Mouse (Mus musculus) embryonic facial prominence, embryonic 13.5 days (tissue): ENCODE measurements around the gene Rtn4ip1. TPM values are rescaled to one million over a fixed set of nuclear protein-coding genes. Genes with fewer than 3 reads are reported as not detected.
"Not testable (repeated sequence)": the region's sequence is repeated elsewhere in the genome, so short reads cannot be mapped to it uniquely, and the experiment has no call there.

ENCODE experiments used
- ATAC-seq: fragments of 200-750 bp; cut with Nextera tagmentation; 2 replicates; pipeline ENCODE4 v1.8.0; 2017; ENCODE audit warnings: low read depth; ENCODE audit not compliant: insufficient number of reproducible peaks, insufficient read depth, low FRiP score, low TSS enrichment
- H3K27ac ChIP-seq: fragments of 300-500 bp; sonication (generic); 2 replicates; pipeline ENCODE4 v1.5.1; 2015; ENCODE audit warnings: moderate library complexity, mild to moderate bottlenecking, inconsistent platforms
- H3K27me3 ChIP-seq: fragments of 300-500 bp; sonication (generic); 2 replicates; pipeline ENCODE4 v1.6.1; 2015; ENCODE audit warnings: mild to moderate bottlenecking, inconsistent platforms
- H3K36me3 ChIP-seq: fragments of 300-500 bp; sonication (generic); 2 replicates; pipeline ENCODE4 v1.6.1; 2015; ENCODE audit warnings: mild to moderate bottlenecking, inconsistent platforms
- H3K4me1 ChIP-seq: fragments of 300-500 bp; sonication (generic); 2 replicates; pipeline ENCODE4 v1.6.1; 2015; ENCODE audit warnings: inconsistent platforms
- H3K4me2 ChIP-seq: fragments of 300-500 bp; sonication (generic); 2 replicates; pipeline ENCODE4 v1.6.1; 2015; ENCODE audit warnings: moderate library complexity, mild to moderate bottlenecking, inconsistent platforms
- H3K4me3 ChIP-seq: fragments of 300-500 bp; sonication (generic); 2 replicates; pipeline ENCODE4 v1.5.1; 2015; ENCODE audit warnings: mild to moderate bottlenecking, inconsistent platforms
- H3K9ac ChIP-seq: fragments of 300-500 bp; sonication (generic); 2 replicates; pipeline ENCODE4 v1.6.1; 2015; ENCODE audit warnings: mild to moderate bottlenecking, inconsistent platforms
- H3K9me3 ChIP-seq: fragments of 300-500 bp; sonication (generic); 2 replicates; pipeline ENCODE4 v1.6.1; 2016; ENCODE audit warnings: inconsistent platforms
- WGBS: fragments of 180-500 bp; shearing (Covaris S2); methylation state at CpG from one replicate; pipeline ENCODE4 v1.1.7; 2015; ENCODE audit warnings: mixed read lengths; 5-methylcytosine and 5-hydroxymethylcytosine counted together
- polyA plus RNA-seq: library from polyadenylated mRNA; unstranded; fragments of >200 nt; fragmentation: Nextera tagmentation; extraction: Ambion mirVana; gene quantifications from 2 replicates; pipeline ENCODE4 v1.2.1, GENCODE M21; 2015

Gene Rtn4ip1
- polyA plus RNA-seq, 1 experiment from 2014 or later, result 15.3 TPM

GRCm38 (mm10) chr10:43904569-43904968 lies 3.0 kb downstream of the Rtn4ip1 start:
- Histone ChIP-seq H3K27me3 (no peaks in the 10 kb centered on the region), H3K9ac (no peak overlapping the region), H3K36me3 (no peaks in the 10 kb centered on the region), H3K4me2 (no peak overlapping the region), H3K4me1 (peaks cover 9% of the 10 kb centered on the region), H3K27ac (no peak overlapping the region), H3K4me3 (no peak overlapping the region), H3K9me3 (no peaks in the 10 kb centered on the region)
- 90% methylated on average over 1 of the region's 1 CpGs for WGBS
- no peak for ATAC-seq

- no peak for ATAC-seq
- WGBS, result 80% methylated on average over 12 of the region's 12 CpGs
Measured at GRCm38 (mm10) chr10:43910032-43910872, 8.6 kb downstream of the Rtn4ip1 start.

DNA sequence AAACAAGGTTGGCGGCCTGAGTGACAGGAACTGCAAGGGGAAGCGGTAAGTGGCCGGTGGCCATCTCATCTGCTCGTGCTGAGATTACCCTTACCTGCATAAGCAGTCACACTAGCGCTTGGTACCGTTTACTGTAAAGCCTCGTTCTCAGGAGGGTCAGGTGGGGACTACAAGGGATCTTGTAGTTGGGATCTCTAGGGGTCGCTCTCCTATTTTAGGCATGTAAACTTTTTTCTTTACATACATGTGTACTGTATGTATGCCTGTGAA lies 9.2 kb downstream of the Rtn4ip1 start:
- WGBS, result 91% methylated on average over 8 of the region's 8 CpGs
- Histone ChIP-seq H3K27ac (no peak overlapping the region), H3K9me3 (no peaks in the 10 kb centered on the region), H3K9ac (no peak overlapping the region), H3K36me3 (no peaks in the 10 kb centered on the region), H3K4me2 (no peak overlapping the region), H3K4me1 (no peaks in the 10 kb centered on the region), H3K4me3 (no peak overlapping the region), H3K27me3 (no peaks in the 10 kb centered on the region)
- ATAC-seq, result no peak

More at GRCm38 (mm10) chr10:43910032-43910872, 8.6 kb downstream of the Rtn4ip1 start:
- Histone ChIP-seq H3K4me1 (no peaks in the 10 kb centered on the region), H3K9me3 (no peaks in the 10 kb centered on the region), H3K36me3 (no peaks in the 10 kb centered on the region), H3K27me3 (no peaks in the 10 kb centered on the region), H3K27ac (no peak overlapping the region), H3K9ac (no peak overlapping the region), H3K4me3 (no peak overlapping the region), H3K4me2 (no peak overlapping the region)

DNA sequence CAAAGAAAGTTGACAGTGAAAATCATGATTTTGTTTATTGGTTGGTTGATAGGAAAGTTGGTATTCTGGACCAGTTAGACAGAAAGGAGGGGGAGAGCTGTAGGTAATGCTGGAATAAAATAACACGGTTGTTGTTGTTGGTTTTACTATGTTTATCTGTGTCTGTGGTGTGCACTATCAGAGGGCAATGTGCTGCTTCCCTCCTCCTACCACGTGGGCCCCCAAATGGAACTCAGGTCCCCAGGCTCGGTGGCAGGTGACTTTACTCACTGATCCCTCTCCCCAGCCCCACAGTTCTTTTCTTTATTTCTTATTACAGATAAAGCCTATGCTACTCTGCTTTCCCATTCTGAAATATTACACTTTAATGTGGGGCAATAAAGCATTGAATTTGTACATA lies 10.6 kb downstream of the Rtn4ip1 start:
- no peak for ATAC-seq
- H3K4me2 ChIP-seq, result no peak overlapping the region
- H3K4me3 ChIP-seq, result no peak overlapping the region
- H3K27ac ChIP-seq, result no peak overlapping the region
- no peaks in the 10 kb centered on the region for H3K4me1 ChIP-seq
- H3K27me3 ChIP-seq, result no peaks in the 10 kb centered on the region
- no peaks in the 10 kb centered on the region for H3K9me3 ChIP-seq
- 88% methylated on average over 3 of the region's 3 CpGs for WGBS
- H3K36me3 ChIP-seq, result no peaks in the 10 kb centered on the region
- H3K9ac ChIP-seq, result no peak overlapping the region

DNA sequence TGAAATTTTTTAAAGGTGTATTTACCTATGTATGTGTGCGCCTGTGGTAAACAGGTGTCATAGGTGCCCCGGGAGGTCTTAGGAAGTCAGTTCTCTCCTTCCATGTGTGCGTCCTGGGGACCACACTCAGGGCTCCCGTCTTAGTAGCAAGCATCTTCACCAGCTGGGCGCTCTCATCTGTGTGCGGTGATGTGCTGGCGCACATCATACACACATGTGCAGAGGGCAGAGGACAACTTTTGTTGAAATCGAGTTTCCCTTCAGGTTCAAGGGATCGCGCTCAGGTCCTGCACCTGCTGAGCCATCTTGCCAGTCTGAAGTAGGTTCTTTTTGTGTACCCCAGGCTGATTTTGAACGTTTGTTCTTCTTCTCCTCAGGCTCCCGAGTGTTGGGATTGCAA lies 14.6 kb downstream of the Rtn4ip1 start:
- no peak for ATAC-seq
- no peak overlapping the region for H3K4me3 ChIP-seq
- H3K36me3 ChIP-seq, result no peaks in the 10 kb centered on the region
- H3K27ac ChIP-seq, result no peak overlapping the region
- H3K27me3 ChIP-seq, result no peaks in the 10 kb centered on the region
- H3K9me3 ChIP-seq, result no peaks in the 10 kb centered on the region
- WGBS, result 85% methylated on average over 12 of the region's 12 CpGs
- no peaks in the 10 kb centered on the region for H3K4me1 ChIP-seq
- H3K4me2 ChIP-seq, result no peak overlapping the region
- no peak overlapping the region for H3K9ac ChIP-seq

DNA sequence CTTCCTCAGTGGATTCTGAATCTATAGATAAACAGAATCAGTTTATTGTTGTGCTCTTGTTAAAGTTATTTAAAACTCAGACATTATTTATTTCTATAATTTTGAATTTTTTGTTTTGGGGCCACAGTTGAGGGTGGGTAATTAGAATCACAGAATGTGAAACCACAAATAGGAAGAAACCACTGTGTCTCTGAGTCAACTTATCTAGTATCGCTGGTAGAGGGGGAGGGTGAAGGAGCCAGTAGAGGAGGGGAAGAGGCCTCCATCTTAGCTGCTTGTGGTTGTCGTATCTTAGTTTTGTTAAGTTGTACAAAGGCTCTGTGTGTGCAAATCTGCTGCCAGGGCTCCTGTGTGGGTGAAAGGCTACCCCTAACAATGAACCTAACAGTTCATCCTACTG lies 15.1 kb downstream of the Rtn4ip1 start:
- Histone ChIP-seq H3K4me1 (no peaks in the 10 kb centered on the region), H3K9ac (no peak overlapping the region), H3K36me3 (no peaks in the 10 kb centered on the region), H3K4me3 (no peak overlapping the region), H3K27ac (no peak overlapping the region), H3K9me3 (no peaks in the 10 kb centered on the region), H3K27me3 (no peaks in the 10 kb centered on the region), H3K4me2 (no peak overlapping the region)
- no peak for ATAC-seq
- WGBS, result 70% methylated on average over 2 of the region's 2 CpGs

DNA sequence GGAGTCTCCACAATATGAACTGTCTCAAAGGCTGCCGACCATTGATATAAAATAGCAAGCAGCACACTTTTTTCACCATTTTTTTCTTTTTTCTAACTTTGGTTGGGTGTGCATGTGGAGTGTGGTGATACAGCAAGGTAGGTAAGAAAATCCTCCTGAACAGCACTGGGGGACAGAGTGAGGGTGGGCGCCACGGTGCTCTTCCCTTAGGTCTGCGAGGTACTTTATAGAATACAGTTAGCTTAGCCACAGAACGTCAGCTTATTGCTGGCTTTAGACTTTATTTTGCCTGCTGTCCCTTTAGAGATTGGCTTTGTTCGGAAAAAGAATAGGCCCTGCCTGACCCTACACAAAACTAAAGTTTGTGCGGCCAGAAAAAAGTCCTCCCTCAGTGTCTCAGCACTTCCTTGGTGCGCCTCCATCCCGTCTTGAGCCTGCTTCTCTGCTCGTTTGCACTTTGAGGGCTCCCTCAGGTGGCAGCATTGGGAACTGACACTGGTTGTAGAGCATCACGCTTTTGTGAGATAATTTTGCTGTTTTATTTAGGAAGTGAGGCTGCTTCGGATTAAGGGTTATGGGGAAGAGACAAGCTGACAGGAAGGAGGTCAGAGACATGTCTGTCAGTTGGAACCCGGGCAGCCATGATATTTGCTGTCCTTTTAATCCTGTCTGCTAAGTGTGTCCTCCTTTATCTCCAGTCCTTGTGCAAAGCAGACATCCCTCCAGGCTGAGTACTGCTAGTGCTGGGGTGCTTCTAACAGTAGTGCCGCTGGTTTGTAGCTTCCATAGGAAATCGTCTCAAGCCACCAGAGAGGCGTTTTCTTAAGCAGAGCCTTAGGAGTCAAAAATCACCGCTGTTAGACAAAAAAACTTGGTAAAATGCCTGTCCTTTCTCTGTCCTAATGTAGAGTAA lies 17.3 kb downstream of the Rtn4ip1 start:
- no peak for ATAC-seq
- no peak overlapping the region for H3K4me3 ChIP-seq
- no peak overlapping the region for H3K27ac ChIP-seq
- no peak overlapping the region for H3K9ac ChIP-seq
- H3K4me1 ChIP-seq, result no peaks in the 10 kb centered on the region
- H3K27me3 ChIP-seq, result no peaks in the 10 kb centered on the region
- no peaks in the 10 kb centered on the region for H3K9me3 ChIP-seq
- peaks cover 4% of the 10 kb centered on the region; the same call in 1 of the 2 replicates for H3K36me3 ChIP-seq
- no peak overlapping the region for H3K4me2 ChIP-seq
- 35% methylated on average over 17 of the region's 17 CpGs for WGBS

GRCm38 (mm10) chr10:43923096-43923495 lies 21.5 kb downstream of the Rtn4ip1 start:
- Histone ChIP-seq H3K4me3 (no peak overlapping the region), H3K36me3 (peaks cover 4% of the 10 kb centered on the region; the same call in 1 of the 2 replicates), H3K27ac (no peak overlapping the region), H3K9me3 (no peaks in the 10 kb centered on the region), H3K4me2 (no peak overlapping the region), H3K4me1 (no peaks in the 10 kb centered on the region), H3K9ac (no peak overlapping the region), H3K27me3 (no peaks in the 10 kb centered on the region)
- 92% methylated on average over 3 of the region's 3 CpGs for WGBS
- ATAC-seq, result no peak

GRCm38 (mm10) chr10:43925776-43926175 lies 24.2 kb downstream of the Rtn4ip1 start:
- 91% methylated on average over 9 of the region's 9 CpGs for WGBS
- H3K4me2 ChIP-seq, H3K4me3 ChIP-seq, ATAC-seq, H3K36me3 ChIP-seq, H3K9ac ChIP-seq, H3K9me3 ChIP-seq, H3K27ac ChIP-seq, H3K27me3 ChIP-seq, H3K4me1 ChIP-seq: not testable (repeated sequence)

GRCm38 (mm10) chr10:43927736-43928135 lies 26.1 kb downstream of the Rtn4ip1 start:
- no peaks in the 10 kb centered on the region for H3K9me3 ChIP-seq
- H3K27me3 ChIP-seq, result no peaks in the 10 kb centered on the region
- 85% methylated on average over 8 of the region's 8 CpGs for WGBS
- H3K27ac ChIP-seq, result no peak overlapping the region
- no peak overlapping the region for H3K4me2 ChIP-seq
- ATAC-seq, result no peak
- H3K9ac ChIP-seq, result no peak overlapping the region
- no peaks in the 10 kb centered on the region for H3K4me1 ChIP-seq
- H3K4me3 ChIP-seq, result no peak overlapping the region
- peaks cover 8% of the 10 kb centered on the region for H3K36me3 ChIP-seq

DNA sequence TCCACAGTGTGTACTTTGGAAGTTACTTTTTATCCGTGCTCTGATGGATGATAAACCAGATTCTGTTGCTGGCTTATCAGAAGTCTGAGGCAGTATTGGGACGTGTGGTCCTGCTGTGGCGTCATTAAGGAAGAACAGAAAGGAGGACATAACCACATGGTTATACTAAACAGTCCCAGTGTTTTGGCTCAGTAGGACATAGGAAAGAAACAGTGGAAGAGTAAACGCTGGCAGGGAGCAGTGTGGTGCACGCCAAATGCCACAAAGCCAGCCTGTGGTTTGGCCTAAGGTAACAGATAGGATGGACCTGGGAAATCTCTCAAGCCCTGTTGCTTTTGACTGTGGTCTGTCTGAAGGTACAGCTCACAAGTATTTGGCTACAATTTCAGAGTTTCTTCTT lies 27.0 kb downstream of the Rtn4ip1 start:
- ATAC-seq, result no peak
- Histone ChIP-seq H3K27me3 (no peaks in the 10 kb centered on the region), H3K27ac (no peak overlapping the region), H3K9me3 (no peaks in the 10 kb centered on the region), H3K36me3 (peaks cover 4% of the 10 kb centered on the region; the same call in 1 of the 2 replicates), H3K4me3 (no peak overlapping the region), H3K4me1 (no peaks in the 10 kb centered on the region), H3K4me2 (no peak overlapping the region), H3K9ac (no peak overlapping the region)
- WGBS, result 69% methylated on average over 5 of the region's 5 CpGs
